Mouse (Mus musculus) intestine, embryonic 14.5 days (tissue): ENCODE results near the gene Gpr37l1. TPM values are rescaled to one million over a fixed set of nuclear protein-coding genes. Genes with fewer than 3 reads are reported as not detected.

Source experiments
- ATAC-seq: fragments of 200-750 bp; cut with Nextera tagmentation; replicated peaks from 2 replicates; pipeline ENCODE4 v1.8.0; 2017; ENCODE audit warnings: low read depth, moderate number of reproducible peaks, moderate TSS enrichment, moderate library complexity; ENCODE audit not compliant: low FRiP score, low TSS enrichment
- DNase-seq: peaks from one replicate; pipeline ENCODE4 v3.0.0-alpha.2; 2018; ENCODE audit warnings: low spot score
- H3K27ac ChIP-seq: fragments of 300-500 bp; sonication (generic); 2 replicates; pipeline ENCODE4 v1.5.1; 2014; ENCODE audit warnings: low read depth, mild to moderate bottlenecking, control low read depth
- H3K27me3 ChIP-seq: fragments of 300-500 bp; sonication (generic); replicated peaks from 2 replicates; pipeline ENCODE4 v1.6.1; 2014; ENCODE audit warnings: low read length, control low read depth; ENCODE audit not compliant: control insufficient read depth, insufficient read depth
- H3K36me3 ChIP-seq: fragments of 300-500 bp; sonication (generic); 2 replicates; pipeline ENCODE4 v1.6.1; 2014; ENCODE audit warnings: low read length, control low read depth; ENCODE audit not compliant: control insufficient read depth, insufficient read depth
- H3K4me1 ChIP-seq: fragments of 300-500 bp; sonication (generic); replicated peaks from 2 replicates; pipeline ENCODE4 v1.6.1; 2014; ENCODE audit warnings: low read length, control low read depth, mixed read lengths; ENCODE audit not compliant: control insufficient read depth, insufficient read depth
- H3K4me2 ChIP-seq: fragments of 300-500 bp; sonication (generic); 2 replicates; pipeline ENCODE4 v1.6.1; 2014; ENCODE audit warnings: low read length
- H3K4me3 ChIP-seq: fragments of 300-500 bp; sonication (generic); 2 replicates; pipeline ENCODE4 v1.5.1; 2014; ENCODE audit warnings: low read depth, low read length, control low read depth, mixed read lengths
- H3K9ac ChIP-seq: fragments of 300-500 bp; sonication (generic); 2 replicates; pipeline ENCODE4 v1.6.1; 2014; ENCODE audit warnings: mild to moderate bottlenecking, low read length
- H3K9me3 ChIP-seq: fragments of 300-500 bp; sonication (generic); 2 replicates; pipeline ENCODE4 v1.6.1; 2016; ENCODE audit warnings: low read length, control low read depth; ENCODE audit not compliant: control insufficient read depth
- WGBS: fragments of 180-500 bp; shearing (Covaris S2); extraction: QIAGEN DNeasy Blood & Tissue Kit; methylation state at CpG from one replicate; pipeline ENCODE4 v1.1.7; 2014; 5-methylcytosine and 5-hydroxymethylcytosine counted together
- polyA plus RNA-seq: library from polyadenylated mRNA; unstranded; fragments of >200 nt; fragmentation: Nextera tagmentation; extraction: Ambion mirVana; gene quantifications from 2 replicates; pipeline ENCODE4 v1.2.1, GENCODE M21; 2014

Gpr37l1 gene
- polyA plus RNA-seq, 1 experiment from 2014 or later: 0.35 TPM

DNA sequence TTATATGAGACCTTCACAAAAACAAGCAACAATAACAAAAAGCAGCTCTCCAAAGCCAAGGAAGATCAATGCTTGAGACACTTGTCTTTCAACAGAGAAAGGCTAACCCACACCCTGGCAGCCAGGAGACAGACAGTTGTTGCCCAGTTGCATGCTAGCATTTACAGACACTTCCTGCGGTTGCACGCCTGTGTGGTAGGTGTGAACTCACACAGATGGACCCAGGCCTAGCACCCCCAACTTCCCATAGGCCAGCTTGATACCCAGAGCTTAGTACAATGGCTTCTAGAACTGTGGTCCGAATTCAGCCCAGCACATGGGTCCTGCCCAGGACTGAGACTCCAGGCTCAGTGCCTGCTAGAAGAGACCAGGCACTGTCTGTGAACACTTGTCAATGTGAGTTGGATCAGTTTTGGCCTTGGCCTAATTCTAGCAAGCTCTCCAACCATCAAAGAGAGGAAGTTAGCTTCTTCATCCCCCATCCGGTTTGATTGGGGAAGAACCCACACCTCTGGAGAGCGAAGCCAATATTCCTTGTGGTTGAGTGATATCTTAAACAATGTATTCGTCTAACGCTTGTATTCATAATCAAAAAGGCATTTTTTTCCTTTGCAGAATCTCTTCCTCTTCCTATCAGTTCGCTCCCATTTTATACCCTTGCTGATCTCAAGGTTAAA lies 32.2 kb downstream of the Gpr37l1 start:
- Histone ChIP-seq H3K4me3 (no peak overlapping the region), H3K4me1 (0 out of 2 replicates have a peak, but pooled peaks cover 4% of the 10 kb centered on the region), H3K9me3 (no peaks in the 10 kb centered on the region), H3K27me3 (no peaks in the 10 kb centered on the region), H3K36me3 (no peaks in the 10 kb centered on the region), H3K27ac (no peak overlapping the region), H3K4me2 (no peak overlapping the region), H3K9ac (no peak overlapping the region)
- DNase-seq (no peak), ATAC-seq (no peak)
- 85% methylated on average over 8 of the region's 8 CpGs for WGBS

DNA sequence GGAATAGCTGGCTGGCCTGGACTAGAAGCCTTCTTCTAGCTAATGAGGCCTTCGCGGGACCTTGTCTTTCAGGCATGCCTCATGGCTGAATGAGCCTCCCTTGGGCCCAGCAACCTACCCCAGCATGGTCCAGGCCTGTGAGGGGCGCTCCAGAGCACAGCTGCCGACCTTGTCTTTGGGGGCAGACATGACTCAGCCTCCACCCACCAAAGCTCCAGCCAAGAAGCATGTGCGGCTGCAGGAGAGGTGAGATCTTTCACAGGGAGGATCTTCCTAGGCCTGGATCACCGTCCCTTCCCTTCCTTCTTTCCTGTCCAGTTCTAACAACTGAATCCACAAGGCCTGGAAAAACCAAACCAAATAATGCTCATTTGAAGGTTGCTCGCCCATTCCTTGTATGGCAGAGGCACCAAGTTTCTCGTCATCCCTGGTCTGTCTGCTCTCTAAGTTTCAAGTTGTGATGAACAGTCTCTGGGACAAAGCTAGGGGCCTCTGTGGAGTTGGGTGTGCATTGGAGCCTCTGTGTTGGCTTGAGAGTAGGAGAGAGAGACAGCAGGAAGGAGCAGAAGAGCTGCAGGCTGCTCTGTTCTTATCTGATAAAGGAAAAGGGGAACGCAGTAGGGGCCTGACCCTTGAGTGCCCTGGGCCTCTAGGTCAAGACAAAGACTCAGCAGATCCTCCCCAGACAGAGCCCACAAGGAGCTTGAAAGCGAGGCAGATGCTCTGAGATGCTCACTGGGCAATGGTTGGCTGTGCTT lies 33.6 kb downstream of the Gpr37l1 start:
- Histone ChIP-seq H3K4me1 (0 out of 2 replicates have a peak, but pooled peaks cover 9% of the 10 kb centered on the region), H3K36me3 (no peaks in the 10 kb centered on the region), H3K9me3 (no peaks in the 10 kb centered on the region), H3K9ac (no peak overlapping the region), H3K27me3 (no peaks in the 10 kb centered on the region), H3K4me2 (no peak overlapping the region), H3K27ac (no peak overlapping the region), H3K4me3 (no peak overlapping the region)
- DNase-seq (no peak), ATAC-seq (no peak)
- 82% methylated on average over 10 of the region's 10 CpGs for WGBS

DNA sequence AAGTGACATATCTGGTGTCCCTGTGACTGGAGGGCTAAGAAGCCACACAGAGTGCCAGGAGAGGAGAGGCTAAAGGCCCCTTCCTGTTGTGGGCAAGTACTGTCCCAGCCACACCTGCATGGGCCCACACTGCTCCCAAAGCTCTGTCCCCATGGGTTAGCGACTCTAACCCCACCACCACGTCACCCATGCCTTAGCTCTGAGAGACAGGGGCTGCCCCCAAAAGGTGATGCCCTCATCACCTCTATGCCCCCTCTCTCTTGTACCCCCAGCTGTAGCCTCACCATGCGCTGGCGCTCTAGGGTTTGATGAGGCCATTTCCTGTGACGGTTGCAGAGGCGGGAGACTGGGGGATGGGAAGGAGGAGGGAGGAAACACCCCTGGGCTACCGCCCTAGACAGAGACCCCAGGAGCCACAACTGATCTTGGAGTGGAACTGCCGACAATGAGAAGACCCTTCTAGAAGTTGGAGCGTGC lies 34.5 kb downstream of the Gpr37l1 start:
- Histone ChIP-seq H3K9ac (no peak overlapping the region), H3K4me1 (peaks cover 11% of the 10 kb centered on the region; the same call in 1 of the 2 replicates), H3K27ac (no peak overlapping the region), H3K4me3 (no peak overlapping the region), H3K4me2 (no peak overlapping the region), H3K9me3 (no peaks in the 10 kb centered on the region), H3K36me3 (no peaks in the 10 kb centered on the region), H3K27me3 (no peaks in the 10 kb centered on the region)
- DNase-seq (no peak), ATAC-seq (no peak)
- WGBS: 84% methylated on average over 9 of the region's 9 CpGs

DNA sequence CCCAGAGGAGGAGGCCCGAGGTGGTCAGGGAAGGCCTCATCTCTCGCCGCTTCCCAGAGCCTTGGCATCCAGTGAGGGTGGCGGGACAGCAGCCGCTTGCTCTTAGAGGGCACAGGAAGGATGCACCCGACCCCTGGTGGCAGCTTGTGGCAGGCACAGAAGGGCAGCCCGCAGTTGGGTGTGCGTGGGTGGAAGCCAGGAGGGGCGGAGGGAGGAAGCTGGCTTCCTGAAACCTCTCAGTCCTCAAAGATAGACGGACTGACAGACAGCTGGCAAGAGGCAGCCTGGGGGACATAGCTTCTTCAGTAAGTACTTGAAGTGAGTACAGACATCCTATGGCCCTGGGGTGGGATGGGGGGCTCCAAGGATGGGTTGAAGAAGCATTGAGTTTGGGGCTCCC lies 35.0 kb downstream of the Gpr37l1 start, which contains the start of gene Ptpn7:
Gene Ptpn7 (plus strand): TSS at position 228 of the 400 bp plus-strand sequence.
- WGBS: 33% methylated on average over 10 of the region's 10 CpGs
- DNase-seq (no peak), ATAC-seq (no peak)
- H3K4me1 ChIP-seq: peaks cover 11% of the 10 kb centered on the region; the same call in 1 of the 2 replicates
- H3K9ac ChIP-seq: no peak within 1 kb of the TSS
- no peak within 1 kb of the TSS for H3K4me3 ChIP-seq
- no peaks in the 10 kb centered on the region for H3K9me3 ChIP-seq
- H3K27ac ChIP-seq: no peak within 1 kb of the TSS
- H3K36me3 ChIP-seq: no peaks in the 10 kb centered on the region
- H3K4me2 ChIP-seq: no peak within 1 kb of the TSS
- no peaks in the 10 kb centered on the region for H3K27me3 ChIP-seq

DNA sequence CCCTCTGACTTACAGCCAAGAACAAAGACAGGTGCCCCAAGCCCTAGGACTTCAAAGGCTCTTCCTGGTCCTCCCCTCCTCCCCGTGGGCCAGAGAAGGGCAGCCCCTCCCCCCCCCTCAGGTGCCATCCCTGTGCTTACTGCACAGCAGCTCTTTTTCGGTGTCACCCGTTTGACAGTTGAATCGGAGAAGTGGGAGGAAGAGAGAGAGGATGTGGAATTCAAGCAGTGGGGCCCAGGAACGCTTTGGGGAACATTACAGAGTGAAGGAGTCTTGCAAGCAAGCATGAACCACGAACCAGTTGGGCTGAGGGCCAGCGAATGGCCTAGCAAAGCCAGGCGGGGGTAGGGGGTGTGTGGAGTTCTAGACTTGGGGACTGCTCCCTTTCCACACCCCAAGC lies 35.9 kb downstream of the Gpr37l1 start:
- Histone ChIP-seq H3K4me3 (no peak overlapping the region), H3K9ac (no peak overlapping the region), H3K9me3 (no peaks in the 10 kb centered on the region), H3K4me1 (peaks cover 18% of the 10 kb centered on the region), H3K27ac (no peak overlapping the region), H3K36me3 (no peaks in the 10 kb centered on the region), H3K4me2 (no peak overlapping the region), H3K27me3 (no peaks in the 10 kb centered on the region)
- ATAC-seq (no peak), DNase-seq (no peak)
- 46% methylated on average over 8 of the region's 8 CpGs for WGBS

DNA sequence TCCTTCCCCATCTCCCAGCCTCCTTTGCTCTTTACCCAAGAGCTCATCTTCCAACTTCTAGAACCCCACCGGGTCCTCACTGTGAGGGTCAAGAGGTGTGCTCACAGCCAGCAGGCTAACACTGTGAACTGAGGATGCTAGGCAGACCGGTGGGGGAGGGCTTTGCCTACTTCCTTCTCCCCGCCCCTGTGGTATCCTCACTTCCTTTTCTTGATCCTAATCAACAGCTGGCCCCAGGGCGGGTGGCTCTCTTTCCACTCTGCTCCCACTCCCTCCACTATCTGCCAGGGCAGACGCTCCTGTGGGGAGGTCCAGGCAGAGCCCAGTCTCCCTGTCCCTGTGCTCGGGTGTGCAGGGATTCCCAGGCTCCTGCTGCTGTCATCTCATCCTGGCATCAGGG lies 36.4 kb downstream of the Gpr37l1 start:
- DNase-seq: no peak
- no peak overlapping the region for H3K4me3 ChIP-seq
- H3K4me2 ChIP-seq: no peak overlapping the region
- no peaks in the 10 kb centered on the region for H3K36me3 ChIP-seq
- H3K4me1 ChIP-seq: peaks cover 18% of the 10 kb centered on the region
- H3K9ac ChIP-seq: no peak overlapping the region
- H3K9me3 ChIP-seq: no peaks in the 10 kb centered on the region
- H3K27ac ChIP-seq: no peak overlapping the region
- no peaks in the 10 kb centered on the region for H3K27me3 ChIP-seq
- peak; percentile 18; the same call in 1 of the 2 replicates for ATAC-seq
- WGBS: 29% methylated on average over 6 of the region's 6 CpGs

DNA sequence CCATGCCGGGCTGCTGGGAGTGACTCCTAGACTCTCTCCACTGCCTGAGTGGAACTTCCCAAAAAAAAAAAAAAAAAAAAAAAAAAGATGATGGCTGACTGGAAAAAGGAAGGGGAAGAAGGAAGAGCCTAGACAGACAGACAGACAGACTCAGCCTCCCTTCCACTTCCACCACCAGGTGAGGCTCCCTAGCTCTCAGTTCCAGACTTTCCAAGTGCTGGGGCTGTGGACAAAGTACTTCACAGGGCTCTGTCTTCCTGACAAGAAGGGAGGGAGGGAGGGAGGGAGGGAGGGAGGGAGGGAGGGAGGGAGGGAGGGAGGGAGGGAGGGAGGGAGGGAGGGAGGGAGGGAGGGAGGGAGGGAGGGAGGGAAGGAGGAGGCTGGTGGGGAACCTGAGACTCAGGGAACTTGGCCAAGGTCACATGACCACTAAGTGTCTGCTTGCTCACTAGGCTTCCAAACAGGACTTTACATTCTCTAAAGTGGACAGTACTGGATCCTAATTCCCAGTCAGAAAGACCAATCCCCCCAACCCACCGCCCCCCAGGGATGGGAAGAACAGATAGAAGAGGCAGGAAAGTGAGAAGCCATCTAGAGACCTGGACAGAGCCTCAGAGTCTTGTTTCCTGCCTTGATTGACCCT lies 37.0 kb downstream of the Gpr37l1 start:
- no peak overlapping the region for H3K4me3 ChIP-seq
- H3K4me1 ChIP-seq: peaks cover 18% of the 10 kb centered on the region
- 58% methylated on average over 2 of the region's 2 CpGs for WGBS

DNA sequence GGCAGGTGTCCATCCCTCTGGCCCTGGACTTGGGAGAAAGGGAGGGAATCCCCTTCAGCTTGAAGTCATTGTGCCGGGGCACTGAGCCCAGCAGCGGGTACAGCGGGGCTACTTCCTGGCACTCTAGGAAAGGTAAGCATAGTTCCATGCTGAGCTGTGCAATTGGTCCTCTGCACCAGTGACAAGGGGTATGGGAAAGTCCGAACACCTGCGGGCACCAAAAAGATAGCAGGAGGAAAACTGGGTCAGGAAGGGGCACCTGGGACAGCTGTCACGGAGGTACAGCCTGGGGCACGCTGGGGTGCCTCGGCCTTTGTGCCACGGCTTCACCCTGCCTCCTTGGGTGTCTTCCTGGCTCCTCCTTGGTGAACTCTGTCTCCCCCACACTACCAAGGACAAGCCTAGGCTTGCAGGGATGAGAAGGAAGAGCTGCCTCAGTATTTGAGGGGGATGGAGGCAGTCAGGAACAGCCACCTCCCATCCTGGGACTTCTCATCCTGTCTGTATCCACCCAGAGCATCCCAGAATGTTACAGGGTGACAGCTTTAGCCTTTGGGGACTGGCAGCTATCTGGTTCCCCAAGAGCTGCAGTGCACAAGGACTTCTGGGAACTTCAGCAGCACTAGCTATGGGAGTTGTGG lies 37.8 kb downstream of the Gpr37l1 start:
- no peak overlapping the region for H3K4me2 ChIP-seq
- DNase-seq (no peak), ATAC-seq (no peak)
- no peak overlapping the region for H3K9ac ChIP-seq
- no peaks in the 10 kb centered on the region for H3K9me3 ChIP-seq
- H3K4me3 ChIP-seq: no peak overlapping the region
- H3K27ac ChIP-seq: no peak overlapping the region
- no peaks in the 10 kb centered on the region for H3K36me3 ChIP-seq
- no peaks in the 10 kb centered on the region for H3K27me3 ChIP-seq
- 82% methylated on average over 9 of the region's 9 CpGs for WGBS
- peaks cover 18% of the 10 kb centered on the region for H3K4me1 ChIP-seq

More for the DNA sequence above, 37.0 kb downstream of the Gpr37l1 start:
- Histone ChIP-seq H3K36me3 (no peaks in the 10 kb centered on the region), H3K9ac (no peak overlapping the region), H3K27me3 (no peaks in the 10 kb centered on the region), H3K9me3 (no peaks in the 10 kb centered on the region), H3K4me2 (no peak overlapping the region), H3K27ac (no peak overlapping the region)
- DNase-seq (no peak), ATAC-seq (no peak)
